ENCODE assay signal across 15 mouse cellular contexts in the genomic region with DNA sequence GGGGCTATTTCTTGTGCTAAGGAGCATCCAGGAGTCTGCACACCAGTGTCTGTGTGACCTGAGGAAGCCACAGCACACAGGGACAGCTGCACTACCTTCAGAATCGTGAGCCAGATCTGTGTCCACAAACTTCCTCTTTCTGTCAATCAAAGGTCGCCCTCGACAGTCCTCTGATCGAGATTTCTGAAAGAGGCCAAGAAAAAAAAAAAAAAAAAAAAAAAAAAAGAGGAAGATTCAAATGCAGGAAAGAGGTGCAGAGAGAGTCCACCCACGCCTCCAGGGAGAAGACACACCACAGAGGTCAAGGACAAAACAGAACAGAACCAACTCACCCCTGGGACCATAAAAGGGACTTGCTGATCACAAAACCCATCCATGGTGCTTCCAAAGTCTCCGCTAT. TPM values are rescaled to one million over a fixed set of nuclear protein-coding genes. Genes with fewer than 3 reads are reported as not detected.
DNase-seq lines count a peak whose midpoint lies in the region; ATAC-seq and TF ChIP-seq lines count a peak whose summit lies in the region.
"Had no signal": no experiment of that assay in that cellular context is flagged by ENCODE, and none has a peak within 500 bp of the region (broad histone marks: within the 10 kb centered on the region; RNA-seq: fewer than 3 reads in every experiment).

No protein-coding gene starts in this region.

- H3K36me3 ChIP-seq in kidney, embryonic 14.5 days (ENCODE audit: control insufficient read depth, insufficient read depth, low read length) = peaks cover 5% of the 10 kb centered on the region; the same call in 1 of the 2 replicates
- H3K36me3 ChIP-seq in forebrain, embryonic 11.5 days (ENCODE audit: control insufficient read depth, insufficient read depth, low read length) = no peaks in the 10 kb centered on the region
- H3K36me3 ChIP-seq: embryonic facial prominence, embryonic 12.5 days; intestine, embryonic 15.5 days; limb, embryonic 12.5 days had no signal

- TF ChIP-seq CTCF in bone marrow macrophage, adult 2 months (IDR thresholded peaks at IDR 0.05; ENCODE audit: low read depth, low read length) = no peak

- 0 out of 2 replicates have a peak overlapping the region, but pooled peaks have one; percentile 8 for H3K4me2 ChIP-seq in kidney, embryonic 14.5 days (replicated peaks; ENCODE audit: low read depth, low read length)
- H3K4me2 ChIP-seq in forebrain, embryonic 11.5 days (ENCODE audit: low read depth, low read length, severe bottlenecking) = no peak overlapping the region
- H3K4me2 ChIP-seq: embryonic facial prominence, embryonic 12.5 days; intestine, embryonic 15.5 days; limb, embryonic 12.5 days had no signal

- no peaks in the 10 kb centered on the region for H3K9me3 ChIP-seq in kidney, embryonic 14.5 days (ENCODE audit: control insufficient read depth, low read length)
- H3K9me3 ChIP-seq in forebrain, embryonic 11.5 days (ENCODE audit: control insufficient read depth, low read length) = no peaks in the 10 kb centered on the region
- H3K9me3 ChIP-seq: embryonic facial prominence, embryonic 12.5 days; intestine, embryonic 15.5 days; limb, embryonic 12.5 days had no signal

- no peak for ATAC-seq in kidney, embryonic 14.5 days (ENCODE audit: low FRiP score, low TSS enrichment)
- no peak for ATAC-seq in forebrain, embryonic 11.5 days (replicated peaks; ENCODE audit: low FRiP score)
- ATAC-seq: intestine, embryonic 15.5 days; liver, postnatal 0 days had no signal

- DNase-seq in kidney, adult 9 months = no peak
- peak; percentile 13 to 15 for DNase-seq in spleen, adult 18-20 months
- no peak for DNase-seq in spleen, postnatal 4 days (ENCODE audit: low spot score in 2 of 2)
- DNase-seq in cerebellum, adult 11-12 months = no peak
- DNase-seq in adrenal gland, adult 18-20 months (ENCODE audit: low spot score in 2 of 2) = no peak
- DNase-seq in forebrain, embryonic 11.5 days (ENCODE audit: low spot score) = no peak
- DNase-seq: adrenal gland, postnatal 10 days; cerebellum, postnatal 25 days; liver, postnatal 0 days had no signal

- H3K9ac ChIP-seq in kidney, embryonic 14.5 days (ENCODE audit: low read depth, low read length) = no peak overlapping the region
- no peak overlapping the region for H3K9ac ChIP-seq in forebrain, embryonic 11.5 days (ENCODE audit: low read length)
- H3K9ac ChIP-seq: embryonic facial prominence, embryonic 12.5 days; intestine, embryonic 15.5 days; limb, embryonic 12.5 days; liver, postnatal 0 days had no signal

- peaks cover 28% of the 10 kb centered on the region for H3K4me1 ChIP-seq in kidney, embryonic 14.5 days (ENCODE audit: control insufficient read depth, insufficient read depth, low read length)
- peaks cover 18% of the 10 kb centered on the region for H3K4me1 ChIP-seq in bone marrow macrophage, adult 2 months (ENCODE audit: control insufficient read depth, insufficient read depth, low read length)
- H3K4me1 ChIP-seq in forebrain, embryonic 11.5 days (replicated peaks; ENCODE audit: control insufficient read depth, insufficient read depth, low read length) = peaks cover 16% of the 10 kb centered on the region; the same call in 1 of the 2 replicates

- H3K27ac ChIP-seq in kidney, embryonic 14.5 days (ENCODE audit: low read depth, low read length) = no peak overlapping the region
- peak overlapping the region; percentile 18; the same call in 1 of the 2 replicates for H3K27ac ChIP-seq in bone marrow macrophage, adult 2 months (ENCODE audit: insufficient read depth, low read depth, low read length)
- no peak overlapping the region for H3K27ac ChIP-seq in forebrain, embryonic 11.5 days (ENCODE audit: low read depth, low read length)
- H3K27ac ChIP-seq: embryonic facial prominence, embryonic 12.5 days; intestine, embryonic 15.5 days; left cerebral cortex, adult 2 months; limb, embryonic 12.5 days had no signal

- 50% methylated on average over 6 of the region's 6 CpGs for WGBS in kidney, embryonic 14.5 days
- 43% methylated on average over 6 of the region's 6 CpGs for WGBS in forebrain, embryonic 11.5 days

- no peaks in the 10 kb centered on the region for H3K27me3 ChIP-seq in kidney, embryonic 14.5 days (ENCODE audit: control insufficient read depth, insufficient read depth, low read length)
- H3K27me3 ChIP-seq in forebrain, embryonic 11.5 days (ENCODE audit: control insufficient read depth, insufficient read depth, low read length) = peaks cover 40% of the 10 kb centered on the region
- H3K27me3 ChIP-seq: intestine, embryonic 15.5 days had no signal

- no peak for TF ChIP-seq POLR2A in bone marrow macrophage, adult 2 months (IDR thresholded peaks at IDR 0.05; ENCODE audit: borderline replicate concordance, low read depth, low read length)

- H3K4me3 ChIP-seq in kidney, embryonic 14.5 days (ENCODE audit: low read length) = no peak overlapping the region
- no peak overlapping the region for H3K4me3 ChIP-seq in bone marrow macrophage, adult 2 months (ENCODE audit: insufficient read depth, low read length)
- no peak overlapping the region for H3K4me3 ChIP-seq in forebrain, embryonic 11.5 days (ENCODE audit: low read depth, low read length)
- H3K4me3 ChIP-seq: embryonic facial prominence, embryonic 12.5 days; intestine, embryonic 15.5 days; left cerebral cortex, adult 2 months; limb, embryonic 12.5 days had no signal

RNA-seq across cellular contexts. Expression of gene Etv5, which starts 3.4 kb away (rescaled TPM):
- polyA plus RNA-seq in kidney, embryonic 14.5 days (2014; fragmentation: Nextera tagmentation; extraction: Ambion mirVana) = 43.0 and 68.0 TPM in 2 replicates
- 14.8 and 19.3 TPM in 2 replicates for polyA plus RNA-seq in bone marrow macrophage, adult 2 months (2012; ENCODE audit: insufficient read depth, insufficient read length, missing spikeins)
- total RNA-seq in adrenal gland, adult 18-20 months (2021) = 10 to 100 TPM; 18.2 to 26.9 TPM
- 25.9 and 27.7 TPM in 2 replicates for polyA plus RNA-seq in forebrain, embryonic 11.5 days (2014; fragmentation: Nextera tagmentation; extraction: Ambion mirVana)

Comparison
In these comparisons a context has a peak if more than half of its experiments do, and no peak if none do; other contexts are left out.
1. DNase-seq: peak in spleen, adult 18-20 months (2 of 2); none in kidney, adult 9 months (single experiment), spleen, postnatal 4 days (0 of 2), cerebellum, adult 11-12 months (single experiment), adrenal gland, adult 18-20 months (0 of 2) and forebrain, embryonic 11.5 days (single experiment).